Mouse (Mus musculus) embryonic facial prominence, embryonic 11.5 days (tissue): ENCODE results near the gene Rtkn. TPM values are rescaled to one million over a fixed set of nuclear protein-coding genes. Genes with fewer than 3 reads are reported as not detected.

Experiments used
- ATAC-seq: fragments of 200-750 bp; cut with Nextera tagmentation; replicated peaks from 2 replicates; pipeline ENCODE4 v1.8.0; 2017; ENCODE audit warnings: low read depth; ENCODE audit not compliant: insufficient number of reproducible peaks, low FRiP score, low TSS enrichment
- DNase-seq: peaks from one replicate; pipeline ENCODE4 v3.0.0-alpha.2; 2015; ENCODE audit warnings: low spot score
- H3K27ac ChIP-seq: fragments of 300-500 bp; sonication (generic); replicated peaks from 2 replicates; pipeline ENCODE4 v1.5.1; 2014; ENCODE audit warnings: mild to moderate bottlenecking, low read depth, low read length, control low read depth
- H3K27me3 ChIP-seq: fragments of 300-500 bp; sonication (generic); 2 replicates; pipeline ENCODE4 v1.6.1; 2014; ENCODE audit warnings: mild to moderate bottlenecking, low read length, moderate library complexity, mixed read lengths; ENCODE audit not compliant: control insufficient read depth, insufficient read depth
- H3K36me3 ChIP-seq: fragments of 300-500 bp; sonication (generic); replicated peaks from 2 replicates; pipeline ENCODE4 v1.6.1; 2014; ENCODE audit warnings: low read depth, mild to moderate bottlenecking, low read length, moderate library complexity, mixed read lengths; ENCODE audit not compliant: control insufficient read depth, insufficient read depth
- H3K4me1 ChIP-seq: fragments of 300-500 bp; sonication (generic); 2 replicates; pipeline ENCODE4 v1.6.1; 2014; ENCODE audit warnings: low read length, mixed read lengths; ENCODE audit not compliant: control insufficient read depth, insufficient read depth
- H3K4me2 ChIP-seq: fragments of 300-500 bp; sonication (generic); 2 replicates; pipeline ENCODE4 v1.6.1; 2014; ENCODE audit warnings: low read depth, mild to moderate bottlenecking, control low read depth, low read length, moderate library complexity
- H3K4me3 ChIP-seq: fragments of 300-500 bp; sonication (generic); 2 replicates; pipeline ENCODE4 v1.5.1; 2014; ENCODE audit warnings: low read depth, low read length, control low read depth
- H3K9ac ChIP-seq: fragments of 300-500 bp; sonication (generic); replicated peaks from 2 replicates; pipeline ENCODE4 v1.6.1; 2014; ENCODE audit warnings: mild to moderate bottlenecking, control low read depth, low read length
- H3K9me3 ChIP-seq: fragments of 300-500 bp; sonication (generic); replicated peaks from 2 replicates; pipeline ENCODE4 v1.6.1; 2016; ENCODE audit warnings: mild to moderate bottlenecking, low read length, inconsistent platforms, mixed read lengths; ENCODE audit not compliant: control insufficient read depth
- WGBS: fragments of 180-500 bp; shearing (Covaris S2); extraction: QIAGEN DNeasy Blood & Tissue Kit; methylation state at CpG from one replicate; pipeline ENCODE4 v1.1.7; 2014; 5-methylcytosine and 5-hydroxymethylcytosine counted together
- polyA plus RNA-seq: library from polyadenylated mRNA; unstranded; fragments of >200 nt; fragmentation: Nextera tagmentation; extraction: Ambion mirVana; gene quantifications from 2 replicates; pipeline ENCODE4 v1.2.1, GENCODE M21; 2014

The Rtkn gene
- polyA plus RNA-seq, 1 experiment from 2014 or later: 17.7 TPM

DNA sequence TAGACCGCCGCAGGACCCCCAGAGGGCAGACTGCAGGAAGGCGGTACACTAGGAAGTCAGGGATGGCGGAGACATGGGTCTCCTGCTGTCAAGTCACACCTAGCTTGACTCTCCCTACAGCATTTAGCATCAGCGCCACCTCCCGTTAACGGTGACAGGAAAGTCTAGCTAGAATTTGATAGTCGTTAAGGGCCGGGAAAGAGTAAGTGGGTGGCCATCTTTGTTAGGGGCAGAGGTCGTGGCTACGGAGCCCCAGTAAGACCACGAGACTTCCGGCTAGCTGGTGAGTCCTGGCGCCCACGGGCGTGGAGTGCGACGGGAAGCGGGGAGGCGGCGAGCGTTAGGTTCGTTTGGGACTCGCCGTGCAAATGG lies 34.0 kb upstream of the Rtkn start, which contains the start of the genes Ccdc142 and Gm42688:
Ccdc142 (plus strand) TSS at position 286 of the 372 bp plus-strand sequence.
Gm42688 (plus strand) TSS at position 302 of the 372 bp plus-strand sequence.
- H3K4me3 ChIP-seq: peak within 1 kb of the TSS; percentile 62
- ATAC-seq: peak; percentile 80
- no peaks in the 10 kb centered on the region for H3K36me3 ChIP-seq
- peak within 1 kb of the TSS; percentile 99 for H3K4me2 ChIP-seq
- H3K9ac ChIP-seq: peak within 1 kb of the TSS; percentile 76
- no peaks in the 10 kb centered on the region; the same call in none of the 2 replicates for H3K27me3 ChIP-seq
- 2% methylated on average over 25 of the region's 25 CpGs for WGBS
- peak; percentile 87 for DNase-seq
- H3K4me1 ChIP-seq: peaks cover 3% of the 10 kb centered on the region; the same call in 1 of the 2 replicates
- H3K27ac ChIP-seq: peak within 1 kb of the TSS; percentile 22; the same call in 1 of the 2 replicates
- no peaks in the 10 kb centered on the region for H3K9me3 ChIP-seq

- H3K9ac ChIP-seq: peak overlapping the region; percentile 76
- peak overlapping the region; percentile 62 for H3K4me3 ChIP-seq
- no peaks in the 10 kb centered on the region; the same call in none of the 2 replicates for H3K27me3 ChIP-seq
- ATAC-seq: peak; percentile 69
- no peaks in the 10 kb centered on the region for H3K36me3 ChIP-seq
- peak overlapping the region; percentile 99 for H3K4me2 ChIP-seq
- peak; percentile 73 for DNase-seq
- peaks cover 3% of the 10 kb centered on the region; the same call in 1 of the 2 replicates for H3K4me1 ChIP-seq
- no peaks in the 10 kb centered on the region for H3K9me3 ChIP-seq
- under 1% methylated on average over 62 of the region's 74 CpGs for WGBS
- H3K27ac ChIP-seq: peak overlapping the region; percentile 22; the same call in 1 of the 2 replicates
Observed at GRCm38 (mm10) chr6:83101688-83102556, 33.3 kb upstream of the Rtkn start.

- Histone ChIP-seq H3K27me3 (no peaks in the 10 kb centered on the region; the same call in none of the 2 replicates), H3K9me3 (no peaks in the 10 kb centered on the region), H3K27ac (no peak overlapping the region), H3K9ac (peak overlapping the region; percentile 25; the same call in 1 of the 2 replicates), H3K36me3 (no peaks in the 10 kb centered on the region), H3K4me1 (peaks cover 3% of the 10 kb centered on the region), H3K4me3 (no peak overlapping the region), H3K4me2 (peak overlapping the region; percentile 99)
- WGBS: 46% methylated on average over 11 of the region's 11 CpGs
- ATAC-seq: no peak
- DNase-seq: no peak
Observed at GRCm38 (mm10) chr6:83103130-83103650, 32.1 kb upstream of the Rtkn start.

- no peaks in the 10 kb centered on the region for H3K36me3 ChIP-seq
- DNase-seq: no peak
- no peak overlapping the region for H3K9ac ChIP-seq
- H3K9me3 ChIP-seq: no peaks in the 10 kb centered on the region
- H3K27me3 ChIP-seq: no peaks in the 10 kb centered on the region; the same call in none of the 2 replicates
- no peak overlapping the region for H3K4me3 ChIP-seq
- H3K4me2 ChIP-seq: no peak overlapping the region
- no peak for ATAC-seq
- 81% methylated on average over 4 of the region's 4 CpGs for WGBS
- no peak overlapping the region for H3K27ac ChIP-seq
- H3K4me1 ChIP-seq: peaks cover 3% of the 10 kb centered on the region
Observed at GRCm38 (mm10) chr6:83104158-83104557, 31.1 kb upstream of the Rtkn start.

DNA sequence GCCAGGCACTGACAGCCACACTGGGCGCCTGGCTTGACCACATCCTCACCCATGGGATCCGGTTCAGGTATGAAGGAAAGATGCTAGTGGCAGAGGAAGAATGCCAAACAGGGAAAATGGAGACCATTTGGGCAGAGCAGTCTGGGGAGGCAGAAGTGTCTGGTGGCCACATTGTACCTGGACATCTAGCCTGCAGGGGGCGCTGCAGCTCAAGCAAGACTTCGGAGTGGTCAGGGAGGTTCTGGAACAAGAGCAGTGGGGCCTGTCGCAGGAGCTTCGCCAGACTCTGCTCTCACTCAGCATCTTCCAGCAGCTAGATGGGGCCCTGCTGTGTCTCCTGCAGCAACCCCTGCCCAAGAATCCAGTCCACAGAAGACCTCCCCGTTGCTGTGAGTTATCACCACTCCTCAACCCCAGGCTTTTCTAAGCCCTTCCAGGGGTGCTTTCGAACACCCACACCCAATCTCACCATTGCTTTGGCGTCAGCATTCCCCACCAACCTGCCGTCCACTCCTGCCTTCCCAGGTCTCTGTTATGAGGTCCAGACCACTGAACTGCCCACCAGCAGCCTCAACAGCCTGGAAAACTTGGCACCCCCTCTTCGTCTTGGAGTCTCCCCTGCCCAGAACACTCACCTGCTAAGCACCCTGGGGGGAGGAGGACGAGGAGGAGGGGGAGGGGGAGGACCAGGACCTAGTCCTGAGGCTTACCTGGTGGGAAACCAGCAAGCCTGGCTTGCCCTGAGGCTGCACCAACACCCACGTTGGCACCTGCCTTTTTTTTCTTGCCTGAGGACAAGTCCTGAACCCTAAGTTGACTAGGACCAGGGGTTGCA lies 27.5 kb upstream of the Rtkn start:
- Histone ChIP-seq H3K9me3 (no peaks in the 10 kb centered on the region), H3K36me3 (no peaks in the 10 kb centered on the region), H3K27me3 (no peaks in the 10 kb centered on the region; the same call in none of the 2 replicates), H3K4me3 (no peak overlapping the region), H3K4me1 (peaks cover 2% of the 10 kb centered on the region), H3K9ac (peak overlapping the region; percentile 96), H3K4me2 (peak overlapping the region; percentile 87; the same call in 1 of the 2 replicates), H3K27ac (no peak overlapping the region; the same call in 1 of the 2 replicates)
- DNase-seq: peak; percentile 82
- 31% methylated on average over 13 of the region's 13 CpGs for WGBS
- no peak; the same call in 1 of the 2 replicates for ATAC-seq

GRCm38 (mm10) chr6:83108762-83109668 lies 26.2 kb upstream of the Rtkn start, which contains the start of gene Mrpl53:
Mrpl53 (plus strand) TSS chr6:83109040.
- peak; percentile 81 for ATAC-seq
- DNase-seq: peak; percentile 84
- no peaks in the 10 kb centered on the region for H3K36me3 ChIP-seq
- H3K27ac ChIP-seq: peak within 1 kb of the TSS; percentile 65
- peak within 1 kb of the TSS; percentile 87 for H3K4me2 ChIP-seq
- whole genome bisulfite sequencing: under 1% methylated on average over 75 of the region's 76 CpGs
- H3K4me1 ChIP-seq: no peaks in the 10 kb centered on the region; the same call in 1 of the 2 replicates
- H3K9ac ChIP-seq: peak within 1 kb of the TSS; percentile 96
- peak within 1 kb of the TSS; percentile 89 for H3K4me3 ChIP-seq
- H3K9me3 ChIP-seq: no peaks in the 10 kb centered on the region
- H3K27me3 ChIP-seq: no peaks in the 10 kb centered on the region
